Mouse (Mus musculus) liver, adult 2 months (tissue): ENCODE data around the gene Yod1.

ENCODE experiments used
- CTCF ChIP-seq: fragments of 200-500 bp; IDR thresholded peaks from 2 replicates; pipeline ENCODE4 v1.5.1; 2011; ENCODE audit warnings: low read depth, low read length, control low read depth
- POLR2A ChIP-seq: fragments of 200-500 bp; IDR thresholded peaks from 2 replicates; pipeline ENCODE4 v1.6.1; 2011; ENCODE audit warnings: low read length, control low read depth; ENCODE audit not compliant: insufficient read depth; ENCODE audit errors: extremely low read depth

- TF ChIP-seq CTCF (no peak), POLR2A (peak; percentile 77)
Measured at GRCm38 (mm10) chr1:130715561-130716217, 1.4 kb upstream of the Yod1 start, which contains the start of gene Gm29427.
